Mouse (Mus musculus) liver, embryonic 14.5 days (tissue): Measurements from ENCODE around the gene Stx19.

Source experiments
- CTCF ChIP-seq: IDR thresholded peaks from 2 replicates; pipeline ENCODE4 v1.5.1; 2016; ENCODE audit warnings: antibody characterized with exemption, low read depth, control low read depth
- EP300 ChIP-seq: IDR thresholded peaks from 2 replicates; pipeline ENCODE4 v1.6.1; 2016; ENCODE audit warnings: antibody characterized with exemption, low read depth

DNA sequence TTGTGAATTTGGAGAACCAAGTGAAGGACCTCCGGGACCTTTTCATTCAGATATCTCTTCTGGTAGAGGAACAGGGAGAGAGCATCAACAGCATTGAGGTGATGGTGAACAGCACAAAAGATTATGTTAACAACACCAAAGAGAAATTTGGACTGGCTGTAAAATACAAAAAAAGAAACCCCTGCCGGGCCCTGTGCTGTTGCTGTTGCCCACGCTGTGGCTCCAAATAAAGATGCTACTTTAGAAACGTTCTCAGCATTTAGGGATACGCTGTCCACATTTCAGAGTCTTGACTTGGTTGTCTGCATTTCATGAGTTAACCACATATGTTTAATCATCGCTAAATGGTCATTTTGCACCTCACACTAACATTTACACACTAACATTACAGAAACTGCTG, 8.0 kb downstream of the Stx19 start:
- TF ChIP-seq CTCF = no peak
- no peak for TF ChIP-seq EP300
